Mouse (Mus musculus) cerebellum, postnatal 10 days (tissue): ENCODE data around the gene Plekha6.

Experiments
- DNase-seq, 2 experiments: peaks; one replicate each; pipeline ENCODE4 v3.0.0; 2021; ENCODE audit warnings: mixed read lengths in 2 of 2

Gene Plekha6

DNA sequence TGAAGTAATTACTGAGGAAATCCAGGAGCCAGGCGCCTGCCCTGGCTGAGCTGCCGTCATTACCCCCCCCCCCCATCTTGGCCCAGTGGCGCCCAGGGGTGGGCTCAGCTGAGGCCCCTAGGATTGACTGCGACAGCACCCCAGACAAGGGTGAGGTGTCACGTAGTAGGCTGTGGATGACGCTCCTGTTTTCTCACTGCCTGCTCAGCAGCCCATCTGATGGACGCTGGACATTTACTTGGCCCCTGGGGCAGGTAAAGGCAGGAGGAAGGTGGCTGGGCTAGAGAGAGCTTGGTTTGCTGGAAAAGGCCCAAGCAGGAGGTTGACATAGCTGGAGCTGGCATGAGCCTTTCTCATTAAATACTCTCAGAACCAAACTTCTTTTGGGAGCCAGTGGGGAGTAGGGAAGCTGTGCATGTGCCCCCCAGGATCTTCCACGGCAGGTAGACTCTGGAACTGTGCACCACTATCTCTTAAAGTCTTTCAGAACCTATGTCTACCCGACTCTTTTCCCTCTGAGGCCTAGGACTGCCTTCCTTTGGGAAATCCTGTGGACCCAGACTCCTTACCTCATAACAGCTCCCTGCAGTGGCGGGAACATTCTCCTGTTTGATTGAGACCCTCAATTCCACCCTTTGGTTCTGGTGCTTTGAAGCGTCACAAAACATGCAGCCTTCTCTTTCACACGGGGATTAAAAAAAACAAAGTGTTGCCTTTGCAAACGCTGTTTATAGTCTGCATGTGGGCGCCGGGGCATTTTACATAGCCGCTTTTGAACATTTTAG lies 19.3 kb downstream of the Plekha6 start:
- DNase-seq = peak; percentile 61 to 66

DNA sequence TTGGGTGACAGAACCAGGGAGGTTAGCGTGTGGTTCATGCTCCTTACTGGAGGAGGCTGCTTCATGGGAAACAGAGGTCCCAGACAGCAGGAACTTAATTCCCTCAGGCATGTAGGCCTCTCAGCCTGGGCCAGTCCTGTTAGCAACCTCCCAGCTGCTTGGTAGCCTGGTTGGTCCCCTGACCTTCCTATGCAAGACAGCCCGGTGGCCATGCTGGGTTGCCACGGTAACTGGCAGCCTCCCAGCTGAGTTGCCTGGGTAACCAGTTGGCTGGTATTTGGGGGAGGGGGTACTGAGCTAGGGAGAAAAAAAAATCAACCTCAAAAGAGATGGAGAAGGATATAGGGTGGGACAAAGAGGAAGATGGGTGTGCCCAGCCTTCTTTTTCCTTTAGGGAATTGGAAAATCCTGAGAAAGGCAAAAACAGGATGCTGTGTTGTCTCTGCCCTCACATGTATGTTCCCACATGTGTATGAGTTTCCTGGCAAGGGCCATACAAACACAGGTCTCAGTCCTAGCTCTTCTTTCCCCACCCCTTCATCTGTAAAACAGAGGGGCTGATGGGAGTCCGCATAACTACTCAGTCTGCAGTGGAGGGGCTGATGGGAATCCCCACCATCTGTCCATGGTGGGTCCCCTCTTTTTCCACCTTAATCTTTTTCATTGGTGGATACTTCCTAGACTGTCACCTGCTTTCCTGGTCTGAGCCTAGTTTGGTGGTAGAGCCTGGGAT lies 24.1 kb downstream of the Plekha6 start:
- DNase-seq = peak; percentile 96 to 97

- DNase-seq = no peak
Measured at GRCm38 (mm10) chr1:133188719-133189118, 24.7 kb downstream of the Plekha6 start.

- DNase-seq = no peak
Measured at GRCm38 (mm10) chr1:133189471-133189870, 25.5 kb downstream of the Plekha6 start.

GRCm38 (mm10) chr1:133190550-133190949 lies 26.5 kb downstream of the Plekha6 start:
- no peak for DNase-seq

DNA sequence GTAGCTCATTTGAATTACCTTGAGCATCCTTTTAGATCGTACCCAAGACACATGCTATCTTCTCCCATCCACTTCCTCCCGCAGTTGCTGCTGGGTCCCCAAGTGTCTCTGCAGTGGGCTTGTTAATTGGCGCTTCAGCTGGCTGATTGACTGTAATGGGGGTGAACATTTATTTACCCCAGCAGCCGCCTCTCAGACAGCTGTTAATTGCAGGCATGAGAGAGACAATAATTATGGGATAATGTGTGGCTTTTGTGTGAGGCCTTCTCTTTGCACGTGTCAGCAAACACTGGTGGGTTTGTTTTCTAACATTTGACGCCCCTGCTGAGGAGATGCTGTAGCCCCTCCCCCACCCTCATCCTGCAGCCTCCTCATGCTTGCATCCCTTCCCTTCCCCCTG lies 32.2 kb downstream of the Plekha6 start:
- DNase-seq = no peak

DNA sequence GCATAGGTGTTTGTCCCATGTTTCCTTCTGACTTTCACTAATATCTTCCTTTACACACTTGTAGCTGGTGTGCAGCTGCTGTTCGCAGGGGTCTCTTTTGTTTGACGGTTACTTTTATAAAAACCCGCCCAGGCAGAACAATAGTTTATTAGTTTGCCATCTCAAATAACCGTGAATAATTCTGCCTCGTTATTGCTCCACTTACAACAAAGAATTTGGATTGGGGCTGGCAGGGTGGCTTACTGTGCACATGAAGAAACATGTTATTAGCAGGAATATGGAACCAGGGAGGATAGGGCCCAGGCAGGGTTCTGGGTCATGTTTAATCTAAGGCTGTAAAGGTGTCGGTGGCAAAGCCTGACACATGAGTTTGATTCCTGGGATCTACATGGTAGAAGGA lies 33.3 kb downstream of the Plekha6 start:
- DNase-seq = no peak

DNA sequence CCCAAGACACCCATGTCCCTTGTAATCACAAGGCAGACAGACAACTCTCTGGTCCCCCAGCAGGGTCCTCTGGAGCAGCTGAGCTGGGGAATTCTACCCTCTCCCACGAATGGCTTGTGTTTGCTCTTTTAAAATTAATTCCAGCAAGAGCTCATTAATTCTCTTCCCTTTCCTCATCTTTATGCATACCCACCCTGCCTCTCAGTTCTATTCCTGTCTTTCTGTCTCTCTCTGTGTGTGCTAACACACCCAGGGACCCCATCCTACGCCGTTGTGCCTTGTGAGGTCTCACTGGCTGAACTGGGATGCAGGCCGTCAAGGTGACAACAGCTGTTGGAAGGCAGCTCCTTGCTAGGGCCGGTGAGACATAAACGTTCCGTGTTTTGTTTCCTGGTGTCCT lies 35.7 kb downstream of the Plekha6 start:
- no peak for DNase-seq

- peak in 1 of 2 experiments; percentile 40 for DNase-seq
Measured at GRCm38 (mm10) chr1:133201499-133201898, 37.5 kb downstream of the Plekha6 start.

GRCm38 (mm10) chr1:133203701-133204100 lies 39.7 kb downstream of the Plekha6 start:
- DNase-seq = no peak

DNA sequence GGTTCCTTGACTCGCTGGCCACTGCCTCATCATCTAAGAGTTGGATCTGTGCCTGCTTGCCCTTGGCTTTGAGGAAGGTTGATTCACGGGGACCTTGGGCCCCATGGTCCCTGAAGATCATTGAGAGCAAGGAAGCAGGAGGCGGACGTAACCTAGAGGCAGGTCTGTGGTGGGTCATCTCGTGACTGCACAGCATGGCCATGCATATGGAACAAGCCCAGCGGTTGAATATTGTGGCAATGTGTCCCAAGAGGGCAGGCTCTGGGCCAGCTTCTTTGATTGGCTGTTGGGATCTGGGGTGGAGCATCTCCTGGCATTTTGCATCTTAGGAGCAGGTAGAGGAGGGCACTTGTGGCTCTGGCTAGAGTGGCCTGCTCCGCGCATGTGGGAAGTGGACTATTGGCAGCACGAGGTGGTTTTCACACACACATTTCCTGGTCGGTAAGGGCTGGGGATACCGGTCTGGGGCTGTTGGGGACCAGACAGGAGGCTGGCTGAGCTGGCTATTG lies 40.4 kb downstream of the Plekha6 start:
- peak in 1 of 2 experiments; percentile 36 for DNase-seq

GRCm38 (mm10) chr1:133204985-133205384 lies 41.0 kb downstream of the Plekha6 start:
- no peak for DNase-seq

GRCm38 (mm10) chr1:133208086-133208815 lies 44.2 kb downstream of the Plekha6 start:
- no peak for DNase-seq

- no peak for DNase-seq
Measured at GRCm38 (mm10) chr1:133209036-133209435, 45.0 kb downstream of the Plekha6 start.

DNA sequence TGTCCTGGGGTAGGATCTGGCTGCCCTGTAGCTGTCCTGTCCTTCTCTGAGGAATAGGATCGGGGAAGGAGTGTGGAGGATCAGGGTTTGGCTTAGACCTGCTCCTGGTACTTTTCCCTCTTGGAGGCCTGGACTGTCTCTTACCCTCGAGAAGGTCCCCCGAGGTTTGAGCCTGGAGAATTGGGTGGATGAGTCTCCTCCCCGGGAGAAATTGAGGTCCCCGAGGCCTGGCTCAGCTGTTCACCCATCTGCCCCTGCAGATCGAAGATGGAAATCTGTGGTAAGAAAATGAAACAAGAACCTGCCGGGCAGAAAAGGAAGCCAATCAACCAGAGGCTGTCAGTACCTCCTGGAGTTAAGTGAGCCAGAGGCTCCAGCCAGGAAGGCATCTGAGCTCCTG lies 45.5 kb downstream of the Plekha6 start:
- peak; percentile 56 to 66 for DNase-seq

GRCm38 (mm10) chr1:133209901-133210516 lies 46.0 kb downstream of the Plekha6 start:
- DNase-seq = peak; percentile 51 to 54

DNA sequence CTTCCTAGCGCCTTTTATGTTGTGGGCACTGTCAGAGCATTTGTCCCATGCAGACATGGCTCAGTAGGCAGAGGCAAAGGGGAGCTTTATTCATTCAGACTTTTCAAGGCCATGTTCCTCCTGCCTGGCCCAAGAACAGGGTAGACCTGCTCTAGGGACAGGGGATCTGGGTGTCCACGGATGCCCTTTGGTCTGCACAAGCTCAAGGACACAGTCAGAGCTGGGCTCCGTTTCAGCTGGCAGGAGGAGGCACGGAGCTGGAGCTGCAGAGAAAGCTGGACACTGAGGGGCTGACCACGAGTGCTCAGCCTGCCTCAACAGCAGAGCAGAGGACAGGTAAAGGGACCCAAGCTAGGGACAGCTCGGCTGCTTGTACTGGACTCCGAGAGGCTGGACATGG lies 46.8 kb downstream of the Plekha6 start:
- peak; percentile 70 to 74 for DNase-seq

GRCm38 (mm10) chr1:133212273-133212672 lies 48.3 kb downstream of the Plekha6 start:
- peak; percentile 63 to 69 for DNase-seq

GRCm38 (mm10) chr1:133213098-133213497 lies 49.1 kb downstream of the Plekha6 start:
- no peak for DNase-seq

DNA sequence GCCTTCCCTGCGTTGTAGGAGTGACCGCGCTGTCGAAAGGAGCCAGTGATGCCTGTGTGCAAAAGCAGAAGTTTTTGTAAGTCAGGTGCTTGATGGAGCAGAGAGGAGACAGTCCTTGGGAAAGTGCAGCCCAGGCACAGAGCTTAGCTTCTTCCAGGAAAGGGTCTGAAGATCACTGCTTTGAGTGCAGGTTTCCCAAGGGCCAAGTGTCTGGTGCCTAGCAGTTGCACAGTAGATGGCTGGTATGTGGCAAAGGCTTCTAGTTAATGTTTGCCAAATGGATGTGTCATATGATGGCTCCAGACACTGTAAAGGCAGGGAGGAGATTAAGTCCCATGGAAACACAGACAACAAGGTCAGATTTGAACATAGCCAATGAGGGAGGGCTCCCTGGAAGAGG lies 49.9 kb downstream of the Plekha6 start:
- DNase-seq = no peak

- no peak for DNase-seq
Measured at GRCm38 (mm10) chr1:133214672-133215359, 50.8 kb downstream of the Plekha6 start.

DNA sequence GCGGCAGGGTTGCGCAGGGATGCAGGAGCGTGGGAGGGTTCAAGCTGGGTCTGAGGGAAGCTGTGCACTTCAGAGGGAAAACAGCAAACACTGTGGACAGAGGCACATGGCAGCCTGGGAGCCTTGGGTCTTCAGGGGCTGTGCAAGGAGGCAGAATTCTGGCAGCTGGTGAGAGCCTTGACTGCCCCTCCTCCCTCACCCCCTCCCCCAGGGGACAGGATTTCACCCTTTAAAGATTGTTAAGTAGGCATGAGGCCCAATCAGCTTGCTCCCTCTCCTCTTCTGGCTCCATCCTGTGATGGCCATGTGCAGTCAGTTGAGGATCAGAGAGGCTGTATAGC lies 51.3 kb downstream of the Plekha6 start:
- DNase-seq = peak; percentile 55 to 62
